Mouse (Mus musculus) kidney, adult 2 months (tissue): ENCODE measurements around the gene Sh3rf3.

ENCODE experiments used
- CTCF ChIP-seq: fragments of 200-500 bp; conservative IDR thresholded peaks from 2 replicates; pipeline ENCODE4 v1.5.1; 2011; ENCODE audit warnings: low read depth, mild to moderate bottlenecking, control low read depth, low read length, moderate library complexity, mixed read lengths; ENCODE audit not compliant: insufficient read depth, insufficient read length
- POLR2A ChIP-seq: fragments of 200-500 bp; IDR thresholded peaks from one replicate; pipeline ENCODE4 v1.6.1; 2011; ENCODE audit warnings: low read depth, low read length, control low read depth

- TF ChIP-seq POLR2A (no peak), CTCF (no peak)
Measured at GRCm38 (mm10) chr10:58885351-58885750, 72.2 kb downstream of the Sh3rf3 start.
